Mouse (Mus musculus) limb, embryonic 11.5 days (tissue): Measurements from ENCODE around the gene Trpm2. TPM values are rescaled to one million over a fixed set of nuclear protein-coding genes. Genes with fewer than 3 reads are reported as not detected.
"Not testable (repeated sequence)": the region's sequence is repeated elsewhere in the genome, so short reads cannot be mapped to it uniquely, and the experiment has no call there.

Experiments used
- ATAC-seq: fragments of 200-750 bp; cut with Nextera tagmentation; 2 replicates; pipeline ENCODE4 v1.8.0; 2017; ENCODE audit warnings: low read depth; ENCODE audit not compliant: insufficient number of reproducible peaks, low FRiP score, low TSS enrichment
- DNase-seq: peaks from one replicate; pipeline ENCODE4 v3.0.0-alpha.2; 2015; ENCODE audit warnings: low spot score
- H3K27ac ChIP-seq: fragments of 300-500 bp; sonication (generic); replicated peaks from 2 replicates; pipeline ENCODE4 v1.5.1; 2014; ENCODE audit warnings: low read depth, mild to moderate bottlenecking, low read length
- H3K27me3 ChIP-seq: fragments of 300-500 bp; sonication (generic); 2 replicates; pipeline ENCODE4 v1.6.1; 2014; ENCODE audit warnings: mild to moderate bottlenecking, low read length, mixed read lengths; ENCODE audit not compliant: control insufficient read depth, insufficient read depth
- H3K36me3 ChIP-seq: fragments of 300-500 bp; sonication (generic); 2 replicates; pipeline ENCODE4 v1.6.1; 2014; ENCODE audit warnings: mild to moderate bottlenecking, low read length, moderate library complexity, mixed read lengths; ENCODE audit not compliant: control insufficient read depth, insufficient read depth
- H3K4me1 ChIP-seq: fragments of 300-500 bp; sonication (generic); 2 replicates; pipeline ENCODE4 v1.6.1; 2014; ENCODE audit warnings: low read length, mixed read lengths; ENCODE audit not compliant: control insufficient read depth, insufficient read depth
- H3K4me2 ChIP-seq: fragments of 300-500 bp; sonication (generic); 2 replicates; pipeline ENCODE4 v1.6.1; 2014; ENCODE audit warnings: low read depth, mild to moderate bottlenecking, moderate library complexity; ENCODE audit not compliant: severe bottlenecking
- H3K4me3 ChIP-seq: fragments of 300-500 bp; sonication (generic); 2 replicates; pipeline ENCODE4 v1.5.1; 2014; ENCODE audit warnings: low read depth, low read length
- H3K9ac ChIP-seq: fragments of 300-500 bp; sonication (generic); 2 replicates; pipeline ENCODE4 v1.6.1; 2014; ENCODE audit warnings: mild to moderate bottlenecking, low read length
- H3K9me3 ChIP-seq: fragments of 300-500 bp; sonication (generic); 2 replicates; pipeline ENCODE4 v1.6.1; 2016; ENCODE audit warnings: low read length; ENCODE audit not compliant: control insufficient read depth
- WGBS: fragments of 180-500 bp; shearing (Covaris S2); extraction: QIAGEN DNeasy Blood & Tissue Kit; methylation state at CpG from one replicate; pipeline ENCODE4 v1.1.7; 2014; 5-methylcytosine and 5-hydroxymethylcytosine counted together
- polyA plus RNA-seq: library from polyadenylated mRNA; unstranded; fragments of >200 nt; fragmentation: Nextera tagmentation; extraction: Ambion mirVana; gene quantifications from 2 replicates; pipeline ENCODE4 v1.2.1, GENCODE M21; 2014

Gene Trpm2
- polyA plus RNA-seq, 1 experiment from 2014 or later, result 0.27 TPM

DNA sequence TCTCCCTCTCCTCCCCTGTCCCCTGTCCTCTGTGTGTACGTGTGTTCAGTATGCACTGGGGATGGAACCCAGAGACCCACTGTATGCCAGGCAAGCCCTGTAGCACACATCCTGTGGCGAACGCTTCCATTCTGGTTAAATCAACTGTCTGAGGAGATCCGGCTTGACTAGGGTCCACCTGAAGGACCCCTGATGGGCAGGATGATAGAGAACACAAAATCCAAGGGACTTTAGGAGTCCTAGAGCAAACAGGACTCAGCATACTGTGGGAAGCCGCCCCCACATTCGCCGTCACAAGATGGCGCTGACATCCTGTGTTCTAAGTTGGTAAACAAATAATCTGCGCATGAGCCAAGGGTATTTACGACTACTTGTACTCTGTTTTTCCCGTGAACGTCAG, 19.9 kb downstream of the Trpm2 start:
- not testable (repeated sequence) for ATAC-seq, H3K4me2 ChIP-seq, H3K9ac ChIP-seq, H3K27ac ChIP-seq, H3K36me3 ChIP-seq, H3K4me1 ChIP-seq, H3K4me3 ChIP-seq, DNase-seq, H3K27me3 ChIP-seq, H3K9me3 ChIP-seq
- 95% methylated on average over 8 of the region's 12 CpGs for WGBS

DNA sequence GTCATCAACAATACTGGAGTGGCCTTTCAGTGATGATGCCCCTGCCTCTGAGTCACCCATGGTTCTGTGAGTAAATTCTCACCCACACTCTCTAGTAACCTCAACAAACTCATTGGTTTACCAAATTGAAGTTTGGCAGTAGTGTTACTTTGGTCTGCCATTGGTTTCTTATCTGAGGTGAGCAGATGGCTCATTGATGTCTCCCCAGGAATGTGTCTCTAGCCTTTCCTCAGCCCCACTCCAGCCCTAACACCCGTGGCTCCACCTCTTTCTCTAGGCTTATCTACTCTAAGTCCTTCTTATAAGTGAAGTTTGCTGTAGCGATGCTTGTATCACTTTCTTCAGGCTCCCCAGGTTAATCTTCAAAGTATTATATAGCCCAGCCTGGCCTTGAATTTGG, 30.7 kb downstream of the Trpm2 start:
- no peak for DNase-seq
- no peak overlapping the region for H3K9ac ChIP-seq
- ATAC-seq, result no peak
- no peak overlapping the region for H3K4me2 ChIP-seq
- H3K9me3 ChIP-seq, result no peaks in the 10 kb centered on the region
- WGBS, result 73% methylated on average over 2 of the region's 2 CpGs
- H3K4me3 ChIP-seq, result no peak overlapping the region
- no peak overlapping the region for H3K27ac ChIP-seq
- no peaks in the 10 kb centered on the region for H3K27me3 ChIP-seq
- no peaks in the 10 kb centered on the region for H3K36me3 ChIP-seq
- no peaks in the 10 kb centered on the region for H3K4me1 ChIP-seq

DNA sequence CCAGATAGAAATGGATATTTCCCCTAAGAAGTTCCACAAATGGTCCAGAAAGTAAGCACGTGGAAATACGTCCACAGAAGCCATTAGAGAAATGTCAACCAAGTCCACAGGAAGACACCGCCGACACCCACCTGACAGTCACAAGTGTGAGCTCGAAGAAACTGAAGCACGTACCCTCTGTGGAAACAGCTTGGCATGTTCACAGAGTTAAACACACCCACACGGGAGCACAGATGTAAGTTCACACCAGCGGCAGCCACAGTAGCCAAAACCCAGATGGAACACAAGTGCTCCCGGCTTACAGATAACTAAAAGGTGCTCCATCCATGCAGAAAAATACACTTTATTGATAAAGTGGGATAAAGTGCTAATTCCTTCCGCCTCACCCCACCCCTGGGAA, 43.0 kb downstream of the Trpm2 start:
- 87% methylated on average over 10 of the region's 10 CpGs for WGBS
- no peak overlapping the region for H3K27ac ChIP-seq
- H3K4me3 ChIP-seq, result no peak overlapping the region
- H3K4me2 ChIP-seq, result no peak overlapping the region
- ATAC-seq (no peak), DNase-seq (no peak)
- no peaks in the 10 kb centered on the region for H3K9me3 ChIP-seq
- no peaks in the 10 kb centered on the region for H3K4me1 ChIP-seq
- no peaks in the 10 kb centered on the region for H3K36me3 ChIP-seq
- H3K27me3 ChIP-seq, result no peaks in the 10 kb centered on the region
- H3K9ac ChIP-seq, result no peak overlapping the region

DNA sequence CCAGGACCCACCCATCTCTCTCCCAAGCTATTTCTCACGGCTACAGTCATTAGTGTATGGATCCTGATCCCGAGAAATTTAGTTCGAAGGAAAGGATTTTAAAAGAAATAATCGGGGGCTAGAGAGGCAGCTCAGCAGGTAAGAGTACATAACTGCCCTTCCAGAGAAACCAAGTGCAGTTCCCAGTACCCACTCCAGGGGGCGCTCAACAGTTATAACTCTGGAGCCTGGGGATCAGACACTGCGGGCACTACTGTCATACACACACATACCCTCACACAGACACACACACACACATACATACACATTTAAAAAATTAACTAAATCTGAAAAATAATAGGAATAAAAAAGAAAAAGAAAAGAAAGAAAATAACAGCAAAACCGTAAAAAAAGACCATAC, 44.2 kb downstream of the Trpm2 start:
- DNase-seq (peak; percentile 66), ATAC-seq (no peak)
- Histone ChIP-seq H3K9me3 (no peaks in the 10 kb centered on the region), H3K36me3 (no peaks in the 10 kb centered on the region), H3K4me1 (no peaks in the 10 kb centered on the region), H3K4me2 (no peak overlapping the region), H3K27ac (no peak overlapping the region), H3K27me3 (no peaks in the 10 kb centered on the region), H3K9ac (no peak overlapping the region), H3K4me3 (no peak overlapping the region)
- 48% methylated on average over 7 of the region's 7 CpGs for WGBS

DNA sequence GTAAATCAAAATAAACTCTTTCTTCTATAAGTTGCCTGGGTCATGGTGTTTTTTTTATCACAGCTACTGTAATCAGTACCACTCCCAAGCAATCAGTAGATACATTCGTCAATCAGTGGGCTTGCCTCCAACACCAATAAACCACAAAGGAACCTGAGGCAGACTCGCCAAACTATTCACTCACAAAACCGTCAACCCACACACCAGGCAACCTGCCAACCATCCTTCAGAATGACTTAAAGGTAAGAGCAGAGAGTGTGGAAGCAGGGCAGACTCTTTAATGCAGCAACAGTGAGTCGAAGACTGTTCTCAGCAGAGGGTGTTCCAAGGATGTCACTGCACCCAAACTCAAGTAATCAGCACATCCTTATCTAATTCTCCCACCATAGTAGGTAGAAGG, 47.7 kb downstream of the Trpm2 start:
- Histone ChIP-seq H3K4me3 (no peak overlapping the region), H3K27me3 (no peaks in the 10 kb centered on the region), H3K27ac (no peak overlapping the region), H3K36me3 (no peaks in the 10 kb centered on the region), H3K9me3 (no peaks in the 10 kb centered on the region), H3K4me1 (no peaks in the 10 kb centered on the region), H3K4me2 (no peak overlapping the region), H3K9ac (no peak overlapping the region)
- DNase-seq (no peak), ATAC-seq (no peak)
- WGBS, result 79% methylated on average over 4 of the region's 4 CpGs

DNA sequence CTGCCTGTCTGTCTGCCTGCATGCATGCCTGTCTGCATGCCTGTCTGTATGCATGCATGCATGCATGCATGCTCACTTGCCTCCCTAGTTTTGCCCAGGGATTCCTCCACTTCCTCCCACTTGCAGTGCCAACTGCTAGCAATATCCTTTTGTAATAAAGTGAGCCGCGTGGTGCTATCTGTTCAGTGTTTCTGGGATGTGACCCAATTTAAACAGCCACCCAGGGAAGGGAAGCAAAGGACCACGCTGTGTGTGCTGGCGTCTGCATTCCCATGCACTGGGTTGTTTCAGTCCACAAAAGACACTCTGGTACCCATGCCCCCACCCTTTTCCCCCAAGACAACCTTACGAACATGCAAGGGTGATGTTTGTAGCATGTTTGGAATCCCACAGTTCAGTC, 49.4 kb downstream of the Trpm2 start:
- no peak for ATAC-seq

DNA sequence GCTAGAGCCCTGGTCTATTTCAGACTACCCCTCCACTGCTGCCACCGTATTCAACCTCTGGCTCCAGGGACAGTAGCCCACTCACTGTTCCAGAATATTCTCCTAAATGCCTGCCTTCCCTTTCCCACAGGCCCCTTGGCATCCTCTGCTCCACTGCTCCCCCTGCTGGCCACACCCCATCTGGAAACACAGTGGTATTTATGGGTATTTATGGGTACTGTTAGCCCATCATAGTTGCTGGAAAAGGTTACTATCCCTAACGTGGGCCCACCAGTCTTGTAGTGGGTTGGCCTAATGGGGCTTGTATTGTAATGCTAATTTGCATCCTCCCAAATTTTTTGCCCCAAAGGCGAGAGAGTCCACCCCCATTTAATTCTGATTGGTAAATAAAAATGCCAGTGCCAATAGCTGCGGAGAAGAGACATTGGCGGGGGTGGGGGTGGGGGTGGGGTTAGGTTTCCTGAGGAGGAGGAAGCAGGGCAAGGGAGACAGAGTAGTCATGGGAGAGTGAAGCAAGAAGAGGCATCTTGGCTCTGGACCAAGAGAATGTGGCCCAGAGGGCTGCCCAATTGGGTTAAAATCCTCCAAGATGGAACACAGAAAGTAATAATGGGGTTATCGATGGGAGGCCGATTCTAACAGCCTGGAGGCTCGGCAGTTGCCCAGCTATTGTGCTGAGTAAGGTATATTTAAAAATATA, 53.6 kb downstream of the Trpm2 start:
- peak; percentile 63 for DNase-seq
- H3K4me3 ChIP-seq, result no peak overlapping the region
- H3K9me3 ChIP-seq, result no peaks in the 10 kb centered on the region
- H3K4me1 ChIP-seq, result no peaks in the 10 kb centered on the region
- 68% methylated on average over 8 of the region's 8 CpGs for WGBS
- no peak for ATAC-seq
- H3K4me2 ChIP-seq, result no peak overlapping the region
- no peak overlapping the region for H3K27ac ChIP-seq
- H3K27me3 ChIP-seq, result no peaks in the 10 kb centered on the region
- H3K36me3 ChIP-seq, result no peaks in the 10 kb centered on the region
- H3K9ac ChIP-seq, result no peak overlapping the region

More for the DNA sequence above, 49.4 kb downstream of the Trpm2 start:
- Histone ChIP-seq H3K36me3 (no peaks in the 10 kb centered on the region), H3K4me2 (no peak overlapping the region), H3K27me3 (no peaks in the 10 kb centered on the region), H3K4me3 (no peak overlapping the region), H3K9me3 (no peaks in the 10 kb centered on the region), H3K9ac (no peak overlapping the region), H3K27ac (no peak overlapping the region), H3K4me1 (no peaks in the 10 kb centered on the region)
- no peak for DNase-seq
- 73% methylated on average over 5 of the region's 5 CpGs for WGBS

DNA sequence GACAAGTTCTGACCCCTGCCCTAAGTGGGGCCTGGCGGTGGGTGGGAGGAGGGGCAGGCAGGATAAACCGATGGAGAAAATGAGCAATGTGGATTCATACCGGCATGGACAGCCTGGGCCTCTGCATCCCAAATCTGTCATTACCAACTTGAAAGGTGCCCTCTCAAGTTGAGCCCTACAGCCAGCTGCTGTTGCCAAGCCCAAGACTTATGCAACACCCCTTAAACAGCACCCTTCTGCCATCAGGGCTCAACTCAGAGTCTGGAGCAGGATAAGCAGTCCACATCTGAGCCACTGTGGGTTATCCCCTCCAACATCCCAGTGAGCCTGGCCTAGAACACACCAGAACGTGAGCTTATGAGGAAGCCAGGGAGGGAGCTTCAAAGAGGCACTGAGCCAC, 57.1 kb downstream of the Trpm2 start:
- ATAC-seq, result no peak
- H3K9ac ChIP-seq, result no peak overlapping the region
- 57% methylated on average over 4 of the region's 4 CpGs for WGBS

DNA sequence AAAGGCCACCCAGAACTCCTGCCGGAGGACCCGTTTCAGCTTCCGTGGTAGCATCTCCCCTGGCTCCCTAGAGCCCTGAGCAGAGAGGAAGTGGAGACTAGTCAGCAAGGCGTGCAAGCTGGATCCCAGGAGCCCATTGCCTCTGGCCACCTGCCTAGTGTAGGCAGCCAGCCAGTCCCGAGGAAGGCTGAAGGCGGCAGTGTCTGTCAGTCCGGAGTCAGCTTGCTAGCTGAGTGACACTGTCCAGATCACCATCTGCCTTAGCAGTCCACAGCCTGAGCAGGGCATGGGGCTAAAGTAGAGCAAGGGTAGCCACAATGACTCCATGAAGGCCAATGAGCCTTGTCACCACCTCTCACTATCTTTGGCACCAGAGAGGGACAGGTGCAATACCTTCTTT, 57.8 kb downstream of the Trpm2 start:
- H3K27me3 ChIP-seq, result no peaks in the 10 kb centered on the region
- 51% methylated on average over 7 of the region's 7 CpGs for WGBS
- no peak overlapping the region for H3K4me3 ChIP-seq
- no peak overlapping the region for H3K4me2 ChIP-seq
- no peak for ATAC-seq
- H3K9ac ChIP-seq, result no peak overlapping the region
- H3K9me3 ChIP-seq, result no peaks in the 10 kb centered on the region
- no peaks in the 10 kb centered on the region for H3K4me1 ChIP-seq
- no peak overlapping the region for H3K27ac ChIP-seq
- no peaks in the 10 kb centered on the region for H3K36me3 ChIP-seq
- DNase-seq, result no peak

More for the DNA sequence above, 57.1 kb downstream of the Trpm2 start:
- no peaks in the 10 kb centered on the region for H3K27me3 ChIP-seq
- no peak overlapping the region for H3K4me3 ChIP-seq
- no peak overlapping the region for H3K4me2 ChIP-seq
- no peaks in the 10 kb centered on the region for H3K36me3 ChIP-seq
- no peaks in the 10 kb centered on the region for H3K9me3 ChIP-seq
- DNase-seq, result no peak
- no peak overlapping the region for H3K27ac ChIP-seq
- no peaks in the 10 kb centered on the region for H3K4me1 ChIP-seq
